Mouse (Mus musculus): ENCODE measurements around the gene Gpn1. TPM values are rescaled to one million over a fixed set of nuclear protein-coding genes. Genes with fewer than 3 reads are reported as not detected.

Gene Gpn1
- polyA plus RNA-seq, 1 experiment from 2014 or later = 74.0 TPM

DNA sequence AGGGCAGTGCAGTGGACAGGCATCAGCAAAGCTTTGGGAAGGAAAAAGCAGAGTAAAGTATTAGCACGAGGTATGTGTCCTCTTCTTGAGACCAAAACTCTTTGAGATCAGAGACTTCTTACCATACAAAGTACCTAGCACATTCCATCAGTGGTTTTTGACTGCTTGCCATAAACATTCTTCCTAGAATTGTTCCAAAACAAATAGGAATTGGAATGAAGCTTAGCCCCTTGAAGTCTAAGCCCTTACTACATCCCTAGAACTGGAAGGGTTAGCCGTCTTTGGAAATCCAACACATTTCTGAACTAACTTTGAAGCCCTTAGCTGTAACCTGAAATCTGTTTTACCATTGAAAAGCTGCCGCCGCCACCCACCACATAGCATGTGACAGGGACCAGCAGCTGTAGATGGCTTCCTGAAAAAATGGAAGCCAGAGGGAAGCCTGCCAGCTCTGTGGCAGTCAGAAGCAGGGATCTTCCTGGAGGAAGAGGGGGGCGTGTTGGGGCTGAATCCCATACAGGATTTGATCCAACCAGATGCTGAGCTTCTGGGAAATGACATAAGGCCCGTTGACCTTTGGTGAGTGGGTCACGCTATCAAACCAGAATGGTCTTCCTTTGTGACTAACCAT, 67.6 kb downstream of the Gpn1 start:
- no peak overlapping the region for H3K9ac ChIP-seq
- no peaks in the 10 kb centered on the region for H3K4me1 ChIP-seq (replicated peaks)
- no peak for ATAC-seq (ENCODE audit: low FRiP score)
- 86% methylated on average over 7 of the region's 7 CpGs for WGBS
- H3K4me2 ChIP-seq = no peak overlapping the region
- no peak overlapping the region for H3K27ac ChIP-seq
- H3K4me3 ChIP-seq = no peak overlapping the region
- no peaks in the 10 kb centered on the region for H3K27me3 ChIP-seq
- no peaks in the 10 kb centered on the region for H3K9me3 ChIP-seq
- H3K36me3 ChIP-seq = peaks cover 34% of the 10 kb centered on the region

Other genes with a start within 250 kb of the Gpn1 start
- gene Krtcap3, start 243.1 kb upstream of the Gpn1 start, polyA plus RNA-seq (2015; fragmentation: Nextera tagmentation; extraction: Ambion mirVana) = 2.7 and 3.2 TPM in 2 replicates
- 33.3 and 34.6 TPM in 2 replicates for gene Ift172, start 203.6 kb upstream of the Gpn1 start, polyA plus RNA-seq (2015; fragmentation: Nextera tagmentation; extraction: Ambion mirVana)
- 67.4 and 79.7 TPM in 2 replicates for gene Fndc4, start 198.7 kb upstream of the Gpn1 start, polyA plus RNA-seq (2015; fragmentation: Nextera tagmentation; extraction: Ambion mirVana)
- 0.17 and 0.48 TPM in 2 replicates for gene Gckr, start 197.3 kb upstream of the Gpn1 start, polyA plus RNA-seq (2015; fragmentation: Nextera tagmentation; extraction: Ambion mirVana)
- gene Zfp512, start 42.3 kb upstream of the Gpn1 start, polyA plus RNA-seq (2015; fragmentation: Nextera tagmentation; extraction: Ambion mirVana) = 111 and 126 TPM in 2 replicates
- 0.25 TPM in 1 of 2 replicates, not detected in the other for gene 4930548H24Rik, start 9.0 kb upstream of the Gpn1 start, polyA plus RNA-seq (2015; fragmentation: Nextera tagmentation; extraction: Ambion mirVana)
- 35.6 and 42.4 TPM in 2 replicates for gene Slc4a1ap, start 32.3 kb downstream of the Gpn1 start, polyA plus RNA-seq (2015; fragmentation: Nextera tagmentation; extraction: Ambion mirVana)
- 26.3 and 28.8 TPM in 2 replicates for gene Supt7l, start 33.1 kb downstream of the Gpn1 start, polyA plus RNA-seq (2015; fragmentation: Nextera tagmentation; extraction: Ambion mirVana)
- 183 and 197 TPM in 2 replicates for gene Mrpl33, start 102.2 kb downstream of the Gpn1 start, polyA plus RNA-seq (2015; fragmentation: Nextera tagmentation; extraction: Ambion mirVana)
- 2.1 and 2.8 TPM in 2 replicates for gene Rbks, start 202.9 kb downstream of the Gpn1 start, polyA plus RNA-seq (2015; fragmentation: Nextera tagmentation; extraction: Ambion mirVana)
- 58.4 and 61.1 TPM in 2 replicates for gene Babam2, start 202.9 kb downstream of the Gpn1 start, polyA plus RNA-seq (2015; fragmentation: Nextera tagmentation; extraction: Ambion mirVana)